Mouse (Mus musculus) MEL (cell line): ENCODE results near the gene Rcc1l. TPM values are rescaled to one million over a fixed set of nuclear protein-coding genes. Genes with fewer than 3 reads are reported as not detected.

ENCODE experiments used
- DNase-seq: peaks from one replicate; pipeline ENCODE4 v3.0.0; 2011; ENCODE audit warnings: low read depth, low spot score
- H3K27ac ChIP-seq: 2 replicates; pipeline ENCODE4 v1.5.1; 2012; ENCODE audit warnings: low read depth, mild to moderate bottlenecking, control low read depth, low read length, moderate library complexity; ENCODE audit not compliant: control insufficient read depth
- H3K27me3 ChIP-seq, 2 experiments: fragments of 150-350 bp in 1 of 2; sonication (generic) in 1 of 2; 2 replicates each; pipeline ENCODE4 v1.6.1; 2012; ENCODE audit warnings: low read length in 2 of 2, mild to moderate bottlenecking in 2 of 2, improper control_type of control experiment in 1 of 2, moderate library complexity in 1 of 2; ENCODE audit not compliant: insufficient read depth in 2 of 2, control insufficient read depth in 1 of 2
- H3K36me3 ChIP-seq, 2 experiments: 2 replicates each; pipeline ENCODE4 v1.6.1; 2012 to 2014; ENCODE audit warnings: low read length in 2 of 2, improper control_type of control experiment in 1 of 2, inconsistent platforms in 1 of 2, mild to moderate bottlenecking in 1 of 2; ENCODE audit not compliant: insufficient read depth in 2 of 2, control insufficient read depth in 1 of 2
- H3K4me1 ChIP-seq, 2 experiments: fragments of 150-350 bp in 1 of 2; sonication (generic) in 1 of 2; 2 replicates each; pipeline ENCODE4 v1.6.1; 2012; ENCODE audit warnings: low read length in 2 of 2, improper control_type of control experiment in 1 of 2, mild to moderate bottlenecking in 1 of 2; ENCODE audit not compliant: insufficient read depth in 2 of 2, control insufficient read depth in 1 of 2
- H3K4me3 ChIP-seq, 2 experiments: fragments of 150-350 bp in 1 of 2; sonication (generic) in 1 of 2; 2 replicates each; pipeline ENCODE4 v1.5.1; 2012; ENCODE audit warnings: low read depth in 2 of 2, low read length in 2 of 2, mild to moderate bottlenecking in 2 of 2, moderate library complexity in 2 of 2, control low read depth in 1 of 2, improper control_type of control experiment in 1 of 2; ENCODE audit not compliant: control insufficient read depth in 1 of 2, insufficient read depth in 1 of 2
- H3K79me2 ChIP-seq: 2 replicates; pipeline ENCODE4 v1.6.1; 2012; ENCODE audit warnings: mild to moderate bottlenecking, low read length, moderate library complexity; ENCODE audit not compliant: control insufficient read depth, poor library complexity, insufficient read depth
- H3K9ac ChIP-seq: 2 replicates; pipeline ENCODE4 v1.6.1; 2012; ENCODE audit warnings: low read depth, mild to moderate bottlenecking, control low read depth, low read length, moderate library complexity; ENCODE audit not compliant: control insufficient read depth, poor library complexity, severe bottlenecking
- H3K9me3 ChIP-seq: fragments of 150-350 bp; sonication (generic); replicated peaks from 2 replicates; pipeline ENCODE4 v1.6.1; 2012; ENCODE audit warnings: mild to moderate bottlenecking, low read length, improper control_type of control experiment, moderate library complexity; ENCODE audit not compliant: insufficient read depth
- BHLHE40 ChIP-seq: IDR thresholded peaks from 2 replicates; pipeline ENCODE4 v1.6.1; 2012; ENCODE audit warnings: low read depth, mild to moderate bottlenecking, inconsistent platforms, low read length, improper control_type of control experiment, borderline replicate concordance
- CHD2 ChIP-seq: IDR thresholded peaks from 2 replicates; pipeline ENCODE4 v1.6.1; 2011; ENCODE audit warnings: low read length, improper control_type of control experiment
- CTCF ChIP-seq, 3 experiments: IDR thresholded peaks in 2 of 3; conservative IDR thresholded peaks in 1 of 3; 2 replicates each; pipeline ENCODE4 v1.5.1; 2011 to 2012; ENCODE audit warnings: low read length in 3 of 3, low read depth in 2 of 3, mild to moderate bottlenecking in 2 of 3, improper control_type of control experiment in 1 of 3, inconsistent platforms in 1 of 3, mixed read lengths in 1 of 3, moderate library complexity in 1 of 3; ENCODE audit not compliant: control insufficient read depth in 1 of 3, insufficient read depth in 1 of 3, poor library complexity in 1 of 3, severe bottlenecking in 1 of 3
- E2F4 ChIP-seq: IDR thresholded peaks from 2 replicates; pipeline ENCODE4 v1.6.1; 2011; ENCODE audit warnings: low read depth, low read length, improper control_type of control experiment, borderline replicate concordance
- EP300 ChIP-seq, 2 experiments: IDR thresholded peaks; 2 replicates each; pipeline ENCODE4 v1.6.1; 2011; ENCODE audit warnings: improper control_type of control experiment in 2 of 2, low read length in 2 of 2, low read depth in 1 of 2, mild to moderate bottlenecking in 1 of 2
- ETS1 ChIP-seq: IDR thresholded peaks from 2 replicates; pipeline ENCODE4 v1.6.1; 2012; ENCODE audit warnings: low read depth, mild to moderate bottlenecking, inconsistent platforms, low read length, improper control_type of control experiment, moderate library complexity
- GABPA ChIP-seq: IDR thresholded peaks from 2 replicates; pipeline ENCODE4 v1.6.1; 2012; ENCODE audit warnings: low read depth, mild to moderate bottlenecking, inconsistent platforms, low read length, improper control_type of control experiment, moderate library complexity
- HCFC1 ChIP-seq: IDR thresholded peaks from 2 replicates; pipeline ENCODE4 v1.6.1; 2012; ENCODE audit warnings: low read depth, mild to moderate bottlenecking, inconsistent platforms, low read length, improper control_type of control experiment, moderate library complexity
- JUND ChIP-seq: IDR thresholded peaks from 2 replicates; pipeline ENCODE4 v1.6.1; 2011; ENCODE audit warnings: low read depth, mild to moderate bottlenecking, improper control_type of control experiment, low read length
- KAT2A ChIP-seq: conservative IDR thresholded peaks from 2 replicates; pipeline ENCODE4 v1.6.1; 2012; ENCODE audit warnings: low read depth, low read length, improper control_type of control experiment, inconsistent platforms
- MAZ ChIP-seq: IDR thresholded peaks from 2 replicates; pipeline ENCODE4 v1.6.1; 2012; ENCODE audit warnings: low read depth, mild to moderate bottlenecking, inconsistent platforms, low read length, improper control_type of control experiment
- MYB ChIP-seq: IDR thresholded peaks from 2 replicates; pipeline ENCODE4 v1.6.1; 2011; ENCODE audit warnings: mild to moderate bottlenecking, low read depth, low read length, improper control_type of control experiment
- NELFE ChIP-seq: IDR thresholded peaks from 2 replicates; pipeline ENCODE4 v1.6.1; 2011; ENCODE audit warnings: low read depth, low read length, improper control_type of control experiment
- NRF1 ChIP-seq: IDR thresholded peaks from 2 replicates; pipeline ENCODE4 v1.6.1; 2014; ENCODE audit warnings: low read depth, mild to moderate bottlenecking, inconsistent platforms, low read length, improper control_type of control experiment, moderate library complexity; ENCODE audit not compliant: poor library complexity, insufficient read depth, severe bottlenecking
- RCOR1 ChIP-seq: IDR thresholded peaks from 2 replicates; pipeline ENCODE4 v1.6.1; 2012; ENCODE audit warnings: low read depth, mild to moderate bottlenecking, inconsistent platforms, low read length, improper control_type of control experiment
- SIN3A ChIP-seq: IDR thresholded peaks from 2 replicates; pipeline ENCODE4 v1.6.1; 2012; ENCODE audit warnings: low read length, improper control_type of control experiment, inconsistent platforms
- SMC3 ChIP-seq: IDR thresholded peaks from 2 replicates; pipeline ENCODE4 v1.6.1; 2011; ENCODE audit warnings: low read depth, low read length, improper control_type of control experiment
- TBP ChIP-seq: IDR thresholded peaks from 2 replicates; pipeline ENCODE4 v1.8.0; 2011; ENCODE audit warnings: low read depth, low read length, improper control_type of control experiment
- TCF12 ChIP-seq: IDR thresholded peaks from 2 replicates; pipeline ENCODE4 v1.6.1; 2014; ENCODE audit warnings: low read depth, mild to moderate bottlenecking, inconsistent platforms, low read length, improper control_type of control experiment, moderate library complexity
- USF1 ChIP-seq: IDR thresholded peaks from 2 replicates; pipeline ENCODE4 v1.6.1; 2014; ENCODE audit warnings: low read depth, mild to moderate bottlenecking, inconsistent platforms, low read length, improper control_type of control experiment, moderate library complexity
- ZKSCAN1 ChIP-seq: IDR thresholded peaks from 2 replicates; pipeline ENCODE4 v1.6.1; 2012; ENCODE audit warnings: low read depth, mild to moderate bottlenecking, inconsistent platforms, low read length, improper control_type of control experiment, moderate library complexity
- ZMIZ1 ChIP-seq: IDR thresholded peaks from 2 replicates; pipeline ENCODE4 v1.6.1; 2012; ENCODE audit warnings: low read depth, mild to moderate bottlenecking, inconsistent platforms, low read length, improper control_type of control experiment, moderate library complexity
- polyA plus RNA-seq, 2 experiments: library from polyadenylated mRNA; stranded (reverse) in 1 of 2; unstranded in 1 of 2; fragments of >175 nt in 1 of 2; fragments of >200 nt in 1 of 2; gene quantifications; 2 replicates each; pipeline versions ENCODE4 v1.2.1 to v1.2.4; 2012; ENCODE audit warnings: low replicate concordance in 2 of 2, low read depth in 1 of 2; ENCODE audit not compliant: insufficient read length in 2 of 2, insufficient read depth in 1 of 2, missing spikeins in 1 of 2
- total RNA-seq: library from RNA; depleted of rRNA; stranded (reverse); fragments of 300-350 nt; gene quantifications from 2 replicates; pipeline ENCODE4 v1.2.3, GENCODE M21; 2012

Rcc1l gene
- total and polyA plus RNA-seq, 3 experiments = 51.7 to 59.1 TPM; not detected in 1

- no peak for TF ChIP-seq MAZ
- no peak for TF ChIP-seq BHLHE40
- TF ChIP-seq TBP = no peak
- TF ChIP-seq ZMIZ1 = no peak
- Histone ChIP-seq H3K36me3 (no peaks in the 10 kb centered on the region), H3K4me1 (no peaks in the 10 kb centered on the region), H3K79me2 (no peaks in the 10 kb centered on the region), H3K9me3 (no peaks in the 10 kb centered on the region), H3K27ac (no peak overlapping the region), H3K9ac (no peak overlapping the region), H3K27me3 (no peaks in the 10 kb centered on the region), H3K4me3 (no peak overlapping the region)
- no peak for DNase-seq
These were observed 55.3 kb downstream of the Rcc1l start for GRCm38 (mm10) chr5:134121138-134121892.

GRCm38 (mm10) chr5:134120135-134120534 is 56.4 kb downstream of the Rcc1l start:
- Histone ChIP-seq H3K9me3 (no peaks in the 10 kb centered on the region), H3K27me3 (no peaks in the 10 kb centered on the region), H3K4me3 (no peak overlapping the region), H3K27ac (no peak overlapping the region), H3K9ac (no peak overlapping the region), H3K79me2 (no peaks in the 10 kb centered on the region), H3K4me1 (no peaks in the 10 kb centered on the region), H3K36me3 (no peaks in the 10 kb centered on the region)
- DNase-seq = no peak
- TF ChIP-seq USF1 (no peak), JUND (no peak), HCFC1 (no peak), MAZ (no peak), GABPA (no peak)
- TF ChIP-seq, all 39 proteins: peak for 0

DNA sequence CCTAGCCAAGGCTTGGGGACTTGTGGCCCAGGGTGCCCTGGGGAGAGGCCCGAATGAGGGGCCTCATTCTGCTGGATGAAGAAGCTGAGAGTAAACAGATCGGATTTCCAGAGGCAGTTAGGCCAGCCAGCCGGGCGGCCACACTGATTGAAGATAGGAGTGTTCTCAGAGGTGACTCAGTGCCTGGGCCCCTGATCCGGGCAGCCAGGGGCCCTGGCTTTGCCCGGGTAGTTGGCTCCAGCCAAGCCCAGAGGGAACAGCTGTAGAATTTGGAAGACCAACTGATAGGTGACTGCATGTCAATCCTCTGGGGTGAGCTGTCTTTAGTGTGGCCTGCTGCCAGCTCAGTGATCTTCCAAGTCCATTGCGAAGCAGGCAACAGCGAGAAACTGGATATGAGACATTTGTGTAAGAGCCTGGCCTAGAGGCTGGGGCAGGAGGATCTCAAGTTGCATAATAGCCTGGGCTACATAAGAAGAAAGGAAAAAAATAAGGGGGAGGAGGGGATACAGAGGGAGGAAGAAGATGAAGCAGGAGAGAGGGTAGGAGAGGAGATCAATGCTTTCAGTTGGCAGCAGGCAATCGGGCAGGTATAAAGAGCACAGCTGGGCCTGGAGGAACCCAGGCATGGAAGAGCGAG is 57.0 kb downstream of the Rcc1l start:
- Histone ChIP-seq H3K27me3 (no peaks in the 10 kb centered on the region), H3K9ac (no peak overlapping the region), H3K4me1 (no peaks in the 10 kb centered on the region), H3K4me3 (no peak overlapping the region), H3K79me2 (no peaks in the 10 kb centered on the region), H3K36me3 (no peaks in the 10 kb centered on the region), H3K9me3 (no peaks in the 10 kb centered on the region), H3K27ac (no peak overlapping the region)
- TF ChIP-seq RCOR1 (no peak), SMC3 (no peak), JUND (no peak), MYB (no peak), SIN3A (no peak), KAT2A (no peak), NELFE (no peak), CTCF (IDR thresholded peaks at IDR 0.05 in 2 of 3, conservative IDR thresholded peaks at IDR 0.05 in 1 of 3; ENCODE audit: control insufficient read depth in 1 of 3, insufficient read depth in 1 of 3, low read depth in 2 of 3, low read length in 3 of 3, poor library complexity in 1 of 3, severe bottlenecking in 1 of 3) (no peak), TBP (no peak), ZKSCAN1 (no peak), USF1 (no peak), E2F4 (no peak), EP300 (IDR thresholded peaks at IDR 0.05; ENCODE audit: low read depth in 1 of 2, low read length in 2 of 2) (no peak), ZMIZ1 (no peak), TCF12 (no peak), CHD2 (no peak), NRF1 (no peak), BHLHE40 (no peak), ETS1 (no peak)
- DNase-seq = no peak
